In genomic region chr19:5726961-5727578, GRCm38 (mm10) we compare ENCODE assay signal across 8 mouse cellular contexts. TPM values are rescaled to one million over a fixed set of nuclear protein-coding genes. Genes with fewer than 3 reads are reported as not detected.
A peak's percentile ranks its signal among the peaks of the same experiment; 100 is the strongest.
DNase-seq lines count a peak whose midpoint lies in the region; ATAC-seq and TF ChIP-seq lines count a peak whose summit lies in the region.

No protein-coding gene starts in this region.

- H3K9me3 ChIP-seq in embryonic facial prominence, embryonic 12.5 days = no peaks in the 10 kb centered on the region
- H3K9me3 ChIP-seq in intestine, embryonic 14.5 days (ENCODE audit: control insufficient read depth, low read length) = no peaks in the 10 kb centered on the region

- H3K27me3 ChIP-seq in embryonic facial prominence, embryonic 12.5 days = no peaks in the 10 kb centered on the region
- H3K27me3 ChIP-seq in intestine, embryonic 14.5 days (replicated peaks; ENCODE audit: control insufficient read depth, insufficient read depth, low read length) = no peaks in the 10 kb centered on the region

- H3K4me2 ChIP-seq in embryonic facial prominence, embryonic 12.5 days (replicated peaks) = peak overlapping the region; percentile 97
- peak overlapping the region; percentile 98 for H3K4me2 ChIP-seq in intestine, embryonic 14.5 days (ENCODE audit: low read length)

- TF ChIP-seq CTCF in lung, adult 2 months (IDR thresholded peaks at IDR 0.05; ENCODE audit: insufficient read depth, low read length) = no peak

- H3K27ac ChIP-seq in embryonic facial prominence, embryonic 12.5 days = peak overlapping the region; percentile 26; the same call in 1 of the 2 replicates
- no peak overlapping the region for H3K27ac ChIP-seq in intestine, embryonic 14.5 days (ENCODE audit: low read depth)

- peak overlapping the region; percentile 46 for H3K4me3 ChIP-seq in lung, adult 2 months (replicated peaks; ENCODE audit: extremely low read depth, low read depth, low read length)
- H3K4me3 ChIP-seq in embryonic facial prominence, embryonic 12.5 days = peak overlapping the region; percentile 89
- peak overlapping the region; percentile 92 for H3K4me3 ChIP-seq in intestine, embryonic 14.5 days (ENCODE audit: low read depth, low read length)

- 37% methylated on average over 15 of the region's 15 CpGs for WGBS in lung, adult 2 months
- 76% methylated on average over 15 of the region's 15 CpGs for WGBS in embryonic facial prominence, embryonic 12.5 days
- WGBS in intestine, embryonic 14.5 days = 74% methylated on average over 15 of the region's 15 CpGs

- TF ChIP-seq POLR2A in lung, adult 2 months (IDR thresholded peaks at IDR 0.05; ENCODE audit: borderline replicate concordance, extremely low read depth, low read depth, low read length) = no peak

- no peak for DNase-seq in lung, adult 2 months
- DNase-seq in lung, postnatal 10 days = no peak
- DNase-seq in intestine, embryonic 14.5 days (ENCODE audit: low spot score) = no peak
- no peak for DNase-seq in adrenal gland, adult 18-20 months (ENCODE audit: low spot score in 2 of 2)
- no peak for DNase-seq in right cerebral cortex, postnatal 4 days
- no peak for DNase-seq in urinary bladder, adult 18-20 months (ENCODE audit: low spot score in 2 of 2)

- peaks cover 34% of the 10 kb centered on the region for H3K4me1 ChIP-seq in lung, adult 2 months (ENCODE audit: control insufficient read depth, insufficient read depth, low read length)
- H3K4me1 ChIP-seq in embryonic facial prominence, embryonic 12.5 days = peaks cover 51% of the 10 kb centered on the region
- H3K4me1 ChIP-seq in intestine, embryonic 14.5 days (replicated peaks; ENCODE audit: control insufficient read depth, insufficient read depth, low read length) = peaks cover 57% of the 10 kb centered on the region

- ATAC-seq in embryonic facial prominence, embryonic 12.5 days (ENCODE audit: insufficient number of reproducible peaks, insufficient read depth, low FRiP score, low TSS enrichment) = no peak
- no peak for ATAC-seq in intestine, embryonic 14.5 days (replicated peaks; ENCODE audit: low FRiP score, low TSS enrichment, low read depth)
- 0 out of 2 replicates have a peak, but pooled peaks have one; percentile 0 for ATAC-seq in monocyte, adult 5-6 weeks (replicated peaks; ENCODE audit: insufficient number of reproducible peaks, low FRiP score, low TSS enrichment, poor library complexity, severe bottlenecking)

- H3K9ac ChIP-seq in embryonic facial prominence, embryonic 12.5 days = peak overlapping the region; percentile 41; the same call in 1 of the 2 replicates
- peak overlapping the region; percentile 30; the same call in 1 of the 2 replicates for H3K9ac ChIP-seq in intestine, embryonic 14.5 days (ENCODE audit: low read length)

- H3K36me3 ChIP-seq in embryonic facial prominence, embryonic 12.5 days = peaks cover 24% of the 10 kb centered on the region
- peaks cover 18% of the 10 kb centered on the region for H3K36me3 ChIP-seq in intestine, embryonic 14.5 days (ENCODE audit: control insufficient read depth, insufficient read depth, low read length)

RNA-seq across cellular contexts. Expression of gene Ehbp1l1, which starts 1.0 kb away (rescaled TPM):
- 64.4 and 73.8 TPM in 2 replicates for polyA plus RNA-seq in lung, adult 2 months (2012; rRNA removed)
- 14.4 TPM in 2 replicates for polyA plus RNA-seq in embryonic facial prominence, embryonic 12.5 days (2016; fragmentation: Nextera tagmentation; extraction: Ambion mirVana)
- polyA plus RNA-seq in intestine, embryonic 14.5 days (2014; fragmentation: Nextera tagmentation; extraction: Ambion mirVana) = 29.6 and 33.6 TPM in 2 replicates
- 141 to 192 TPM (median 174 TPM) in 3 replicates for total RNA-seq in monocyte, adult 5-6 weeks (2017)
- total RNA-seq in adrenal gland, adult 18-20 months (2021) = 10 to 100 TPM; 33.5 to 45.6 TPM

RNA-seq across cellular contexts. Expression of gene Fam89b, which starts 2.4 kb away (rescaled TPM):
- polyA plus RNA-seq in lung, adult 2 months (2012; rRNA removed) = 231 and 234 TPM in 2 replicates
- polyA plus RNA-seq in embryonic facial prominence, embryonic 12.5 days (2016; fragmentation: Nextera tagmentation; extraction: Ambion mirVana) = 143 and 150 TPM in 2 replicates
- polyA plus RNA-seq in intestine, embryonic 14.5 days (2014; fragmentation: Nextera tagmentation; extraction: Ambion mirVana) = 85.8 and 95.7 TPM in 2 replicates
- total RNA-seq in monocyte, adult 5-6 weeks (2017) = 33.1 to 54.4 TPM (median 45.1 TPM) in 3 replicates
- 10 to 100 TPM; 42.9 to 61.5 TPM for total RNA-seq in adrenal gland, adult 18-20 months (2021)

RNA-seq across cellular contexts. Expression of gene Ltbp3, which starts 13.6 kb away (rescaled TPM):
- polyA plus RNA-seq in lung, adult 2 months (2012; rRNA removed) = 236 and 238 TPM in 2 replicates
- 25.3 and 27.0 TPM in 2 replicates for polyA plus RNA-seq in embryonic facial prominence, embryonic 12.5 days (2016; fragmentation: Nextera tagmentation; extraction: Ambion mirVana)
- 30.1 and 36.0 TPM in 2 replicates for polyA plus RNA-seq in intestine, embryonic 14.5 days (2014; fragmentation: Nextera tagmentation; extraction: Ambion mirVana)
- 1.2 to 9.7 TPM (median 2.2 TPM) in 3 replicates for total RNA-seq in monocyte, adult 5-6 weeks (2017)
- total RNA-seq in adrenal gland, adult 18-20 months (2021) = 100 to 1,000 TPM; 241 to 252 TPM

RNA-seq across cellular contexts. Expression of gene Kcnk7, which starts 22.9 kb away (rescaled TPM):
- 2.0 and 4.6 TPM in 2 replicates for polyA plus RNA-seq in lung, adult 2 months (2012; rRNA removed)
- 0.24 TPM in 1 of 2 replicates, not detected in the other for polyA plus RNA-seq in embryonic facial prominence, embryonic 12.5 days (2016; fragmentation: Nextera tagmentation; extraction: Ambion mirVana)
- 0.30 and 0.45 TPM in 2 replicates for polyA plus RNA-seq in intestine, embryonic 14.5 days (2014; fragmentation: Nextera tagmentation; extraction: Ambion mirVana)
- total RNA-seq in monocyte, adult 5-6 weeks (2017) = 1.3 TPM in 2 of 3 replicates, not detected in the other
- total RNA-seq in adrenal gland, adult 18-20 months (2021) = not detected

RNA-seq across cellular contexts. Expression of gene Pcnx3, which starts 38.4 kb away (rescaled TPM):
- polyA plus RNA-seq in lung, adult 2 months (2012; rRNA removed) = 156 and 166 TPM in 2 replicates
- polyA plus RNA-seq in embryonic facial prominence, embryonic 12.5 days (2016; fragmentation: Nextera tagmentation; extraction: Ambion mirVana) = 33.1 and 37.9 TPM in 2 replicates
- polyA plus RNA-seq in intestine, embryonic 14.5 days (2014; fragmentation: Nextera tagmentation; extraction: Ambion mirVana) = 27.6 and 30.8 TPM in 2 replicates
- 13.3 to 41.9 TPM (median 22.3 TPM) in 3 replicates for total RNA-seq in monocyte, adult 5-6 weeks (2017)
- 100 to 1,000 TPM in 1 of 2 experiments, 10 to 100 TPM in 1; 84.6 to 103 TPM for total RNA-seq in adrenal gland, adult 18-20 months (2021)
